Comparison of ENCODE assay signal across 9 mouse cellular contexts in genomic region chr16:45690178-45690577, GRCm38 (mm10). TPM values are rescaled to one million over a fixed set of nuclear protein-coding genes. Genes with fewer than 3 reads are reported as not detected.
A peak's percentile ranks its signal among the peaks of the same experiment; 100 is the strongest.
DNase-seq lines count a peak whose midpoint lies in the region; ATAC-seq lines count a peak whose summit lies in the region.
"Had no signal": no experiment of that assay in that cellular context is flagged by ENCODE, and none has a peak within 500 bp of the region (broad histone marks: within the 10 kb centered on the region; RNA-seq: fewer than 3 reads in every experiment).

No protein-coding gene starts in this region.

- ATAC-seq in hindbrain, embryonic 15.5 days (ENCODE audit: low FRiP score, low read depth): peak; percentile 82

- H3K27ac ChIP-seq in hindbrain, embryonic 15.5 days (replicated peaks): peak overlapping the region; percentile 76

- DNase-seq in Muller cell, postnatal 12 days (ENCODE audit: inconsistent ontology term): peak; percentile 41
- peak; percentile 51 for DNase-seq in embryo, embryonic 10 days (ENCODE audit: low spot score)
- peak; percentile 52 for DNase-seq in naive thymus-derived CD4-positive, alpha-beta T cell, adult 2 months (ENCODE audit: low read depth)
- no peak for DNase-seq in heart, adult 8-10 months (ENCODE audit: low spot score)
- no peak for DNase-seq in kidney, adult 8-10 months
- no peak for DNase-seq in thymus, postnatal 10 days (ENCODE audit: low spot score in 2 of 2)

- peaks cover 21% of the 10 kb centered on the region for H3K4me1 ChIP-seq in hindbrain, embryonic 15.5 days (replicated peaks)

- H3K36me3 ChIP-seq in hindbrain, embryonic 15.5 days: no peaks in the 10 kb centered on the region

- WGBS in hindbrain, embryonic 15.5 days: 1% methylated on average over 4 of the region's 4 CpGs

- H3K4me2 ChIP-seq in hindbrain, embryonic 15.5 days: peak overlapping the region; percentile 32; the same call in 1 of the 2 replicates

- H3K9me3 ChIP-seq in hindbrain, embryonic 15.5 days: no peaks in the 10 kb centered on the region

- no peaks in the 10 kb centered on the region for H3K27me3 ChIP-seq in hindbrain, embryonic 15.5 days

- no peak overlapping the region for H3K9ac ChIP-seq in hindbrain, embryonic 15.5 days

- H3K4me3 ChIP-seq in hindbrain, embryonic 15.5 days: no peak overlapping the region

RNA-seq across cellular contexts. Expression of gene Tmprss7, which starts 3.3 kb away (rescaled TPM):
- 0.83 and 1.1 TPM in 2 replicates for polyA plus RNA-seq in hindbrain, embryonic 15.5 days (2015; fragmentation: Nextera tagmentation; extraction: Ambion mirVana)
- not detected for total RNA-seq in heart, adult 8-10 months (2022)
- polyA plus RNA-seq: kidney, embryonic 14.5 days had no signal

RNA-seq across cellular contexts. Expression of gene Tagln3, which starts 34.2 kb away (rescaled TPM):
- 437 and 453 TPM in 2 replicates for polyA plus RNA-seq in hindbrain, embryonic 15.5 days (2015; fragmentation: Nextera tagmentation; extraction: Ambion mirVana)
- total RNA-seq in heart, adult 8-10 months (2022): under 1 TPM in 3 of 4 experiments, not detected in 1; 0.60 to 0.98 (median 0.78) TPM

RNA-seq across cellular contexts. Expression of gene BC016579, which starts 36.3 kb away (rescaled TPM):
- not detected in 2 replicates for polyA plus RNA-seq in hindbrain, embryonic 15.5 days (2015; fragmentation: Nextera tagmentation; extraction: Ambion mirVana)
- total RNA-seq in heart, adult 8-10 months (2022): not detected
- polyA plus RNA-seq: testis, adult 2 months had no signal

RNA-seq across cellular contexts. Expression of gene Abhd10, which starts 52.6 kb away (rescaled TPM):
- 40.3 and 44.5 TPM in 2 replicates for polyA plus RNA-seq in hindbrain, embryonic 15.5 days (2015; fragmentation: Nextera tagmentation; extraction: Ambion mirVana)
- total RNA-seq in heart, adult 8-10 months (2022): 10 to 100 TPM; 16.5 to 20.8 (median 17.1) TPM

Comparison
In these comparisons a context has a peak if more than half of its experiments do, and no peak if none do; other contexts are left out.
1. DNase-seq: peak in Muller cell, postnatal 12 days (single experiment), embryo, embryonic 10 days (single experiment) and naive thymus-derived CD4-positive, alpha-beta T cell, adult 2 months (single experiment); none in heart, adult 8-10 months (single experiment), kidney, adult 8-10 months (0 of 2) and thymus, postnatal 10 days (0 of 2).